Mouse (Mus musculus): Measurements from ENCODE around the gene Cnppd1.

- TF ChIP-seq EP300 (IDR thresholded peaks at IDR 0.05; ENCODE audit: insufficient read depth, low read depth, low read length) (0 out of 2 replicates have a peak, but pooled peaks have one; percentile 15), POLR2A (IDR thresholded peaks at IDR 0.05; ENCODE audit: insufficient read depth, low read length) (no peak), CTCF (IDR thresholded peaks at IDR 0.05; ENCODE audit: low read depth, low read length) (peak; percentile 71)
Observed at GRCm38 (mm10) chr1:75124346-75125321, 17.9 kb downstream of the Cnppd1 start, which contains the start of gene Nhej1.
